Comparison of ENCODE assay signal across 7 mouse cellular contexts in the genomic region with DNA sequence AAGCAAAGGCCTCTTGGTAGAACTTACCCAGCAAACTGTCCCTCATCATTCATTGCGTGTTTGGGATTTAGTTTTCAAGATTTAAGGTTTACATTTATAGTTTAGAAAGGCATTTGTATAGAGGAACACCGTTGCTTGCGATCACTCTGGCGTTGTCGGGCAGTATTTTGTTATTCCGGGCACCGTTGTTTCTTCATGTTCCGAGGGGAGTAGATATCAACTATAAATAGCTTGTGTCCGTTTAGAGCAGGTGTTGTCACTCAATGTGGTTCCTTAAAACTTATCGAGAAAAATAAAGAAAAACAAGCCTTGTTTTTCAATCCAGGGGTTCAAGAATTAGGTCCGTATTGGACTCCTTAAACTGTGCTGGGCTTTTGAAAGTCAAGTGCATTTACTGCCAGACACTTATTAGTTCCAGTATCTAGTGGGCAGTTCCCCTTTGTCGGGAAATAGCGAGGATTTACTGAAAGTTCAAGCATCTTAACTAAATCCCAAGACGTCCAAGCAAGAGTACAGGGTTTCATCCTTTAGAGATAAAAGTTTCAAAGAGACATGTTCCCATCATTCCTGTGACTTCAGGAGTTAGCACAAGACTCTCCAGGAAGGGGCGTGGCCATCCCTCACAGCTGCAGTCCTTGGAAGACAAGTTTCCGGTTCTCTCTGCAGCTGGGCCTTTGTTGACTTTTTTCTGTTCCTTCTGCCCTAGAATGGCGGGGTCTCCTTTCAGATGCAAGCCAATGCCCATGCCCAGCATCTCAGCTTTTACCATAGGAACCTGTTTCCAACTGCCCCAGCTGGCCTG. TPM values are rescaled to one million over a fixed set of nuclear protein-coding genes. Genes with fewer than 3 reads are reported as not detected.
DNase-seq lines count a peak whose midpoint lies in the region; ATAC-seq and TF ChIP-seq lines count a peak whose summit lies in the region.

No protein-coding gene starts in this region.

- no peak overlapping the region; the same call in 1 of the 2 replicates for H3K27ac ChIP-seq in liver, embryonic 16.5 days (ENCODE audit: low read length)
- H3K27ac ChIP-seq in layer of hippocampus, adult 2 months: no peak overlapping the region

- DNase-seq in urinary bladder, postnatal 14 days (ENCODE audit: low spot score): peak; percentile 9
- no peak for DNase-seq in urinary bladder, postnatal 4 days (ENCODE audit: low spot score in 2 of 2)
- DNase-seq in heart, adult 18-20 months: peak; percentile 63 to 74
- no peak for DNase-seq in frontal cortex, postnatal 36 days (ENCODE audit: low spot score in 2 of 2)
- no peak for DNase-seq in layer of hippocampus, adult 2 months (ENCODE audit: low spot score in 2 of 2)
- no peak for DNase-seq in urinary bladder, postnatal 10 days (ENCODE audit: low spot score)

- H3K27me3 ChIP-seq in liver, embryonic 16.5 days (ENCODE audit: control insufficient read depth, insufficient read depth, low read depth, low read length): peaks cover 16% of the 10 kb centered on the region

- WGBS in liver, embryonic 16.5 days (ENCODE audit: insufficient replicate concordance): 16% methylated on average over 17 of the region's 17 CpGs

- peak overlapping the region; percentile 44 for H3K4me3 ChIP-seq in liver, embryonic 16.5 days (ENCODE audit: low read depth, low read length)
- H3K4me3 ChIP-seq in layer of hippocampus, adult 2 months: no peak overlapping the region

- H3K9ac ChIP-seq in liver, embryonic 16.5 days (ENCODE audit: low read depth, low read length): no peak overlapping the region

- no peaks in the 10 kb centered on the region for H3K36me3 ChIP-seq in liver, embryonic 16.5 days (ENCODE audit: control insufficient read depth, insufficient read depth)

- no peaks in the 10 kb centered on the region; the same call in 1 of the 2 replicates for H3K4me1 ChIP-seq in liver, embryonic 16.5 days (ENCODE audit: control insufficient read depth, low read depth, low read length)

- ATAC-seq in liver, embryonic 16.5 days (ENCODE audit: low read depth): no peak

- peak overlapping the region; percentile 48 for H3K4me2 ChIP-seq in liver, embryonic 16.5 days (ENCODE audit: low read depth, low read length)

- TF ChIP-seq CTCF in layer of hippocampus, adult 2 months (conservative IDR thresholded peaks at IDR 0.05): no peak

- no peaks in the 10 kb centered on the region for H3K9me3 ChIP-seq in liver, embryonic 16.5 days (replicated peaks; ENCODE audit: control insufficient read depth, low read length)

RNA-seq across cellular contexts. Expression of gene Syk, which starts 1.9 kb away (rescaled TPM):
- 10 to 100 TPM; 16.1 to 21.1 TPM for total RNA-seq in heart, adult 18-20 months (2021)
- polyA plus RNA-seq in liver, embryonic 16.5 days (2015; fragmentation: Nextera tagmentation; extraction: Ambion mirVana): 5.3 and 5.9 TPM in 2 replicates
- 1 to 10 TPM; 3.1 TPM for total RNA-seq in layer of hippocampus, adult 2 months (2021)

RNA-seq across cellular contexts. Expression of gene Diras2, which starts 53.8 kb away (rescaled TPM):
- under 1 TPM; 0.25 to 0.39 TPM for total RNA-seq in heart, adult 18-20 months (2021)
- polyA plus RNA-seq in liver, embryonic 16.5 days (2015; fragmentation: Nextera tagmentation; extraction: Ambion mirVana): 0.07 and 0.11 TPM in 2 replicates
- total RNA-seq in layer of hippocampus, adult 2 months (2021): 100 to 1,000 TPM; 150 to 155 TPM

Comparison
In these comparisons a context has a peak if more than half of its experiments do, and no peak if none do; other contexts are left out.
1. DNase-seq: peak in urinary bladder, postnatal 14 days (single experiment) and heart, adult 18-20 months (2 of 2); none in urinary bladder, postnatal 4 days (0 of 2), frontal cortex, postnatal 36 days (0 of 2), layer of hippocampus, adult 2 months (0 of 2) and urinary bladder, postnatal 10 days (single experiment).
2. RNA of gene Syk, which starts 1.9 kb away (total RNA-seq): 16.1 to 21.1 TPM in heart, adult 18-20 months; 3.1 TPM in layer of hippocampus, adult 2 months; every median in the first group is over 4 times any median in the second.
3. RNA of gene Diras2, which starts 53.8 kb away (total RNA-seq): 150 to 155 TPM in layer of hippocampus, adult 2 months; 0.25 to 0.39 TPM in heart, adult 18-20 months; every median in the first group is over 100 times any median in the second.